Mouse (Mus musculus) MEL (cell line): ENCODE data around the gene Cetn4. TPM values are rescaled to one million over a fixed set of nuclear protein-coding genes. Genes with fewer than 3 reads are reported as not detected.

Source experiments
- DNase-seq: peaks from one replicate; pipeline ENCODE4 v3.0.0; 2011; ENCODE audit warnings: low read depth, low spot score
- H3K27ac ChIP-seq: 2 replicates; pipeline ENCODE4 v1.5.1; 2012; ENCODE audit warnings: low read depth, mild to moderate bottlenecking, control low read depth, low read length, moderate library complexity; ENCODE audit not compliant: control insufficient read depth
- H3K27me3 ChIP-seq, 2 experiments: fragments of 150-350 bp in 1 of 2; sonication (generic) in 1 of 2; 2 replicates each; pipeline ENCODE4 v1.6.1; 2012; ENCODE audit warnings: low read length in 2 of 2, mild to moderate bottlenecking in 2 of 2, improper control_type of control experiment in 1 of 2, moderate library complexity in 1 of 2; ENCODE audit not compliant: insufficient read depth in 2 of 2, control insufficient read depth in 1 of 2
- H3K36me3 ChIP-seq, 2 experiments: 2 replicates each; pipeline ENCODE4 v1.6.1; 2012 to 2014; ENCODE audit warnings: low read length in 2 of 2, improper control_type of control experiment in 1 of 2, inconsistent platforms in 1 of 2, mild to moderate bottlenecking in 1 of 2; ENCODE audit not compliant: insufficient read depth in 2 of 2, control insufficient read depth in 1 of 2
- H3K4me1 ChIP-seq, 2 experiments: fragments of 150-350 bp in 1 of 2; sonication (generic) in 1 of 2; 2 replicates each; pipeline ENCODE4 v1.6.1; 2012; ENCODE audit warnings: low read length in 2 of 2, improper control_type of control experiment in 1 of 2, mild to moderate bottlenecking in 1 of 2; ENCODE audit not compliant: insufficient read depth in 2 of 2, control insufficient read depth in 1 of 2
- H3K4me3 ChIP-seq, 2 experiments: fragments of 150-350 bp in 1 of 2; sonication (generic) in 1 of 2; 2 replicates each; pipeline ENCODE4 v1.5.1; 2012; ENCODE audit warnings: low read depth in 2 of 2, low read length in 2 of 2, mild to moderate bottlenecking in 2 of 2, moderate library complexity in 2 of 2, control low read depth in 1 of 2, improper control_type of control experiment in 1 of 2; ENCODE audit not compliant: control insufficient read depth in 1 of 2, insufficient read depth in 1 of 2
- H3K79me2 ChIP-seq: 2 replicates; pipeline ENCODE4 v1.6.1; 2012; ENCODE audit warnings: mild to moderate bottlenecking, low read length, moderate library complexity; ENCODE audit not compliant: control insufficient read depth, poor library complexity, insufficient read depth
- H3K9ac ChIP-seq: 2 replicates; pipeline ENCODE4 v1.6.1; 2012; ENCODE audit warnings: low read depth, mild to moderate bottlenecking, control low read depth, low read length, moderate library complexity; ENCODE audit not compliant: control insufficient read depth, poor library complexity, severe bottlenecking
- H3K9me3 ChIP-seq: fragments of 150-350 bp; sonication (generic); replicated peaks from 2 replicates; pipeline ENCODE4 v1.6.1; 2012; ENCODE audit warnings: mild to moderate bottlenecking, low read length, improper control_type of control experiment, moderate library complexity; ENCODE audit not compliant: insufficient read depth
- CHD2 ChIP-seq: IDR thresholded peaks from 2 replicates; pipeline ENCODE4 v1.6.1; 2011; ENCODE audit warnings: low read length, improper control_type of control experiment
- CTCF ChIP-seq, 3 experiments: IDR thresholded peaks in 2 of 3; conservative IDR thresholded peaks in 1 of 3; 2 replicates each; pipeline ENCODE4 v1.5.1; 2011 to 2012; ENCODE audit warnings: low read length in 3 of 3, low read depth in 2 of 3, mild to moderate bottlenecking in 2 of 3, improper control_type of control experiment in 1 of 3, inconsistent platforms in 1 of 3, mixed read lengths in 1 of 3, moderate library complexity in 1 of 3; ENCODE audit not compliant: control insufficient read depth in 1 of 3, insufficient read depth in 1 of 3, poor library complexity in 1 of 3, severe bottlenecking in 1 of 3
- JUND ChIP-seq: IDR thresholded peaks from 2 replicates; pipeline ENCODE4 v1.6.1; 2011; ENCODE audit warnings: low read depth, mild to moderate bottlenecking, improper control_type of control experiment, low read length
- KAT2A ChIP-seq: conservative IDR thresholded peaks from 2 replicates; pipeline ENCODE4 v1.6.1; 2012; ENCODE audit warnings: low read depth, low read length, improper control_type of control experiment, inconsistent platforms
- NELFE ChIP-seq: IDR thresholded peaks from 2 replicates; pipeline ENCODE4 v1.6.1; 2011; ENCODE audit warnings: low read depth, low read length, improper control_type of control experiment
- POLR2A ChIP-seq, 2 experiments: IDR thresholded peaks; 2 replicates each; pipeline ENCODE4 v1.6.1; 2011 to 2012; ENCODE audit warnings: low read length in 2 of 2, mild to moderate bottlenecking in 2 of 2, control low read depth in 1 of 2, improper control_type of control experiment in 1 of 2, low read depth in 1 of 2, moderate library complexity in 1 of 2; ENCODE audit not compliant: control insufficient read depth in 1 of 2, insufficient read depth in 1 of 2, poor library complexity in 1 of 2
- POLR2AphosphoS2 ChIP-seq: IDR thresholded peaks from 2 replicates; pipeline ENCODE4 v1.6.1; 2011; ENCODE audit warnings: low read length, improper control_type of control experiment
- POLR2AphosphoS5 ChIP-seq: IDR thresholded peaks from 2 replicates; pipeline ENCODE4 v1.6.1; 2012; ENCODE audit warnings: low read depth, borderline replicate concordance, mild to moderate bottlenecking, inconsistent platforms, low read length, moderate library complexity, mixed read lengths
- RCOR1 ChIP-seq: IDR thresholded peaks from 2 replicates; pipeline ENCODE4 v1.6.1; 2012; ENCODE audit warnings: low read depth, mild to moderate bottlenecking, inconsistent platforms, low read length, improper control_type of control experiment
- SIN3A ChIP-seq: IDR thresholded peaks from 2 replicates; pipeline ENCODE4 v1.6.1; 2012; ENCODE audit warnings: low read length, improper control_type of control experiment, inconsistent platforms
- USF1 ChIP-seq: IDR thresholded peaks from 2 replicates; pipeline ENCODE4 v1.6.1; 2014; ENCODE audit warnings: low read depth, mild to moderate bottlenecking, inconsistent platforms, low read length, improper control_type of control experiment, moderate library complexity
- ZMIZ1 ChIP-seq: IDR thresholded peaks from 2 replicates; pipeline ENCODE4 v1.6.1; 2012; ENCODE audit warnings: low read depth, mild to moderate bottlenecking, inconsistent platforms, low read length, improper control_type of control experiment, moderate library complexity
- polyA plus RNA-seq, 2 experiments: library from polyadenylated mRNA; stranded (reverse) in 1 of 2; unstranded in 1 of 2; fragments of >175 nt in 1 of 2; fragments of >200 nt in 1 of 2; gene quantifications; 2 replicates each; pipeline versions ENCODE4 v1.2.1 to v1.2.4; 2012; ENCODE audit warnings: low replicate concordance in 2 of 2, low read depth in 1 of 2; ENCODE audit not compliant: insufficient read length in 2 of 2, insufficient read depth in 1 of 2, missing spikeins in 1 of 2
- total RNA-seq: library from RNA; depleted of rRNA; stranded (reverse); fragments of 300-350 nt; gene quantifications from 2 replicates; pipeline ENCODE4 v1.2.3, GENCODE M21; 2012

Cetn4 gene
- total and polyA plus RNA-seq, 3 experiments: 0.85 to 3.8 TPM; not detected in 1

- Histone ChIP-seq H3K27ac (no peak overlapping the region), H3K36me3 (no peaks in the 10 kb centered on the region), H3K9me3 (no peaks in the 10 kb centered on the region), H3K4me1 (0 out of 4 replicates have a peak, but pooled peaks cover 0 to 3% of the 10 kb centered on the region in 2 experiments), H3K79me2 (no peaks in the 10 kb centered on the region)
- no peak for DNase-seq
- TF ChIP-seq CTCF (IDR thresholded peaks at IDR 0.05 in 2 of 3, conservative IDR thresholded peaks at IDR 0.05 in 1 of 3; ENCODE audit: control insufficient read depth in 1 of 3, insufficient read depth in 1 of 3, low read depth in 2 of 3, low read length in 3 of 3, poor library complexity in 1 of 3, severe bottlenecking in 1 of 3) (no peak), POLR2AphosphoS2 (no peak)
- TF ChIP-seq, all 39 proteins: peak for 0
- no peak overlapping the region for H3K4me3 ChIP-seq
- no peak overlapping the region for H3K9ac ChIP-seq
- peaks cover 2 to 5% of the 10 kb centered on the region in 2 experiments for H3K27me3 ChIP-seq
Measured at GRCm38 (mm10) chr3:37360729-37361128, 48.2 kb upstream of the Cetn4 start.

- H3K9me3 ChIP-seq: no peaks in the 10 kb centered on the region
- peaks cover 3 to 8% of the 10 kb centered on the region in 2 experiments; a peak in 3 of 4 replicates for H3K4me1 ChIP-seq
- H3K27ac ChIP-seq: no peak overlapping the region
- peaks cover 0 to 2% of the 10 kb centered on the region in 2 experiments; a peak in 1 of 4 replicates for H3K36me3 ChIP-seq
- H3K27me3 ChIP-seq: peaks cover 5% of the 10 kb centered on the region in 2 experiments
- no peak overlapping the region for H3K4me3 ChIP-seq
- H3K9ac ChIP-seq: no peak overlapping the region
- no peaks in the 10 kb centered on the region for H3K79me2 ChIP-seq
- DNase-seq: no peak
- TF ChIP-seq ZMIZ1 (no peak), NELFE (no peak), RCOR1 (no peak), POLR2AphosphoS2 (no peak), POLR2AphosphoS5 (no peak), POLR2A (IDR thresholded peaks at IDR 0.05; ENCODE audit: control insufficient read depth in 1 of 2, insufficient read depth in 1 of 2, low read depth in 1 of 2, low read length in 2 of 2, poor library complexity in 1 of 2) (no peak), JUND (no peak), KAT2A (no peak)
Measured at GRCm38 (mm10) chr3:37354737-37355136, 42.2 kb upstream of the Cetn4 start.

GRCm38 (mm10) chr3:37353951-37354481 lies 41.5 kb upstream of the Cetn4 start:
- peaks cover 3 to 11% of the 10 kb centered on the region in 2 experiments for H3K4me1 ChIP-seq
- no peaks in the 10 kb centered on the region for H3K79me2 ChIP-seq
- TF ChIP-seq CHD2 (no peak), USF1 (no peak), SIN3A (no peak)
- TF ChIP-seq, all 39 proteins: peak for 0
- no peak overlapping the region for H3K27ac ChIP-seq
- no peak for DNase-seq
- no peaks in the 10 kb centered on the region for H3K9me3 ChIP-seq
- H3K27me3 ChIP-seq: peaks cover 3 to 5% of the 10 kb centered on the region in 2 experiments
- H3K9ac ChIP-seq: no peak overlapping the region
- peaks cover 0 to 2% of the 10 kb centered on the region in 2 experiments; a peak in 1 of 4 replicates for H3K36me3 ChIP-seq
- no peak overlapping the region for H3K4me3 ChIP-seq
